Mouse (Mus musculus): Measurements from ENCODE around the gene Rhov.

- TF ChIP-seq CTCF (conservative IDR thresholded peaks at IDR 0.05; ENCODE audit: insufficient read depth, insufficient read length, low read depth, low read length) (no peak), POLR2A (IDR thresholded peaks at IDR 0.05; ENCODE audit: low read depth, low read length) (no peak)
Measured at GRCm38 (mm10) chr2:119254976-119255375, 16.1 kb downstream of the Rhov start.

All from kidney, adult 2 months (tissue).